Mouse (Mus musculus): ENCODE measurements around the gene Lamtor3.
"Not testable (repeated sequence)": the region's sequence is repeated elsewhere in the genome, so short reads cannot be mapped to it uniquely, and the experiment has no call there.

Lamtor3 gene

DNA sequence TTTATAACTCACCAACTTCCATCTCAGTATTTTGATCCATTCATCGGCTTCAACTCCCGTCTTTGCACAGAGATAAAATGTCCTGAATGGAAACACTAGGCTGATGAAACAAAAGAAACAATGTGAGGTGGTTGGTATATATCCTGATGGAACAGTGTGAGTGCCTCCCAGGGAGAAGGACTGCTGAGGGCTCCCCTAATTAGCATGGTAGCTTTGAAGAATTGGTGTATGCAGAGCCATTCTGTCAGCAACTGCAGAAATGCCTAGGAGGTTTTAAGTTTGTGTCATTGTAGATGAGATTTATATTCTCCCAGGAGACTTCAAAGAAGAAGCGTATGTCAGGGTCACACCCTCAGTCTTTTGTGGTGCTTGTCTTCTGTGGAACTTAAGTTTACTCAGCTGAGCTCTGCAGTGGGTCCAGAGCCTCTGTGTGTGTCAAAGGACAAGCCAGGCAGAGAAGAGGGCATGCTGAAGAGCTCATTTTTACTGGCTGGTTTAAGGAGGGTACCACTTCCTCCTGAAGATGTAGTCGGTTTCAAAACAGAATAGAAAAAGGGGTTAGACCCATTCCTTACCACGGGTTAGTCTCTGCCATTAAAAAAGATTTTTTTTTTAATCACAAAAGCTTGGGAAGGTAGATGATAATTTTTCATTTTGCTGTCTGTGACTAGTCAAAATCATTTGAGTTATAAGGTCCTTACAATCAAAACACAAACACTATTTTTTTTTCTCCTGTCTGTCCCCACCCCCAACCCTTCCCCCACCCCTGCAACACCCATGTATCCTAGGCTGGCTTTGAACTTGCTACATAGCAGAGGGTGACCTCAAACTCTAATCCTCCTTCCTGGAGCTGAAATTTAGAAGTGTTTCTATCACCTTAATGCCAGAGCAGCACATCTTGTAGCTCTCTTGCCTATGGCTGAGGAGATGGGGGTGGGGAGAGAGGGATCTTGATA lies 17.5 kb downstream of the Lamtor3 start:
- DNase-seq (ENCODE audit: extremely low spot score) = no peak

DNA sequence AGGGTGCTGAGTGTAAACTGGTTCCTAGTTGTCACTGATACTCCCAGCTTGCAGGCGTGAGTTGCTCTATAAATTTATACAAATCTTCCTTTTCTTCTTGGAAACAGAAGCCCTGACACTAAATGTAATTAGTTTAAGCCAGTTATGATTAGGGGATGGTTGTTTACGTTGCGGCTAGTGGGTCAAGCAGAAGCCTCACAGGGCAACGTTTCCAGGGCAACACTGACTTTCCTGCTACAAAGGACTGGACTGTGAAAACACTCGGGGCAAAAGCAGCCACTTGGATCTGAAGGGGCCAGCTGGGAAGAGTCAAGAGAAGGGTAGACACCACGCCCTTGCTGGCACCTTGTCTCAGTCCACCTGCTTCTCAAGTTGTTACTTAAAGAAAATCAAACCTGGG lies 18.2 kb downstream of the Lamtor3 start:
- no peak for DNase-seq (ENCODE audit: extremely low spot score)

DNA sequence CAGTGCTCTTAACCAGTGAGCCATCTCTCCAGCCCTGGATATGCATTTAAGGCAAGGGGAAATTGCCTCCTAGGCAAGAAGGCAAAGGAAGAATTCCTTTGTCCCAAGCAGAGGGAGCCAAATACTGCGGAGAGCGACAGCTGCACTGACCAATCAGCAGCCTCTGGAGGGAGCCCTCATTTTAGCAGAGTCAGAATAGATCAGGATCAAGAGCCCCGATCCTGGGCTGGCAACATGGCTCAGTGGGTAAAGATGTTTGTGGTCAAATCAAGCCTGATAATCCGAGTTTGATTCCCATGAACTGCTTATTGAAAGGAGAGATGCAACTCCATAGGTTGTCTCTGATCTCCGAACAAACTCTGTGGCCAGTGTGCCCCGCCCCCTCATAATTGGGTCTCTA lies 20.3 kb downstream of the Lamtor3 start:
- peak; percentile 54 for DNase-seq (ENCODE audit: extremely low spot score)

DNA sequence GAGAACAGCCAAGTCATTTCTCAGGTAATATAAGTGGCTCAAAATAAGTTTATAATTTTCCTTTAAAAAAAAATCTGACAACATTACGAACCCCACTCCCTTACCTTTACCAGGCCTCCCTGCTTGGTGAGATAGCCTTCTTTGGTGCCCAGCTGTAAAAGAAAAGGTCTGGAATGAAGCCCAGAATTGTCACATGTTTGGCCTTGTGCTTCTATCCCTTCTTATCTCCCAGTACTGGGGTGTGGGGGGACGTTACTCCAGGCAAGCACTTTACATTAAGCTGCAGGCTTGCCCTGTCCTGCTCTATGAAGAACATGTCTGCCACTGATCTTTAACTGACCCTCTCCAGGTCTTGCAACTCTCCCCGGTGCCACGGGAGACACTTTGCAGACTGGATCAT lies 22.5 kb downstream of the Lamtor3 start:
- DNase-seq (ENCODE audit: extremely low spot score) = no peak

DNA sequence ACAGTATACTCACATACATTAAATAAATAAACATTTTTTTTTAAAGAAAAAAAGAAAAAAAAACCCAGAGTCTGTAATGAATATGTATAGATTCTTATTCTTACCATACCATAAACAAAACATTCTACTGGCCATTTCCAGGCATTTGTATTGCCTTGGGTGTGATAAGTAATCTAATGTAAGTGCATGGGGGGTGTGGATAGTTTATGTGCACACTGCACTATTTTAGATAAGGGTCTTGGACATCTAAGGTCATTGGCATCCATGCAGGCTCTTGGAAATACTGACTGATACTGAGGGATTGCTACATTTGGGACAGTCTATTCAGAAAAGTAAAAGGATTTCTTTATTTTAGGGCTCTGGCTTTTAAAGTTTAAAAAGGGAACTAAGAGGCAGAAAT lies 23.2 kb downstream of the Lamtor3 start:
- DNase-seq (ENCODE audit: extremely low spot score) = no peak

DNA sequence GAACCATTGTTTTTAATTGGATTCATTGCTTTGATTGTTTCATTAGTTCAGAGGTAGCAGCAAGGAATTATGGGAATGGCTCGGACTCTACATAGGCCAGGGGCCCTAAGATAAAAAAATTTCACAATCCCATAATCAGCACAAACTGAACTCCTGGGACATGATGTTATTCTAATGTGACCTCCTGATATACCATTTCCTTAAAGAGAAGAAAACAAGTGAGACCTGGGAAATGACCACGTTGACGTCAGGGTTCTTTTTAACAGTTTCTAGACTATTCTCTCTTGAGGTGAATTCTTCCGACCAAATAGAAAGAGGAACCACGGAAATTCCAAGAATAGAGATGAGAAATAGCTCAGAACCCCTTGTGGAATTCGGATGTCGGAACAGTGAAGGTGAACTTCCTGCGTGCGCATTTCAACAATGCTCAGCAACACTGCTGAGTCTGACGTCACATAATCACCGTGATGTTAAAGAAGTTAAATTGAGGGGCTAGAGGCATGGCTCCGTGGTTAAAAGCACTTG lies 23.9 kb downstream of the Lamtor3 start:
- DNase-seq (ENCODE audit: extremely low spot score) = no peak

DNA sequence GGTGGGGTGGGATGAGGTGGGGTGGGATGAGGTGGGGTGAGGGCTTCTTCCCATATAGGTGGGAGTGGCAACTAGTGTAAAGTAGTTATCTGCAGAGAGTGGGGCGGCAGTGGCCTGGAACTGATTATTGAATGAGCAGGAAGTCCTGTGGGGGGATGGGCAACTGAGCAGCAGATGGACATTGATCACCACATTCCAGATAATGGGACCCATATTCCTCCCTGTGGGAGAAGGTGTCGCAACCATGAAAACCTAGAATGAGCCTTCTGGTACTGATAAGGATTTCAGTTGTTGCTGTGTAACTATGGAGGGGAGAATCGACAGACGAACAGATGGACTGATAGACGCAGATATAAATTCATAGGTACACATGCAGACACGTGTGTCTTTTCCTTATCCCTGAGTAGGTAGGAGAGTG lies 25.4 kb downstream of the Lamtor3 start:
- no peak for DNase-seq (ENCODE audit: extremely low spot score)

DNA sequence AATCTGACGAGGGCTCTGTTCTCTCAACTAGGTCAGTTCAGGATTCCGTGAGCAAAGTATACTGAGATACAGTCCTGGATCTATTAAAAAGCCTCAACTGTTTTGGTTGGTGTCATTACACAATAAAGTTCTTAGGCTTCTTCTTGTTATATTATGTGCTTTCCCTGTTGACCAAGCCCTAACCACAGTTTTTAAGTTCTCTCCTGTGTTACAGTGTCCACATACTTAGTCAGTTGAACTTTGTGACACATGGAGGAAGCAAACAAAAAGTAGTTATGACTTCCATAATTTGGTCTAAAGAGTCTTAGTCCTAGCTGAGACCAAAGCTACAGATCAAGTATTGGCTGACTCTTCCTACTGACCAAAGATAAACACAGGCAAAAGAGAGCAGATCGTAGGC lies 28.5 kb downstream of the Lamtor3 start:
- no peak for DNase-seq (ENCODE audit: extremely low spot score)

DNA sequence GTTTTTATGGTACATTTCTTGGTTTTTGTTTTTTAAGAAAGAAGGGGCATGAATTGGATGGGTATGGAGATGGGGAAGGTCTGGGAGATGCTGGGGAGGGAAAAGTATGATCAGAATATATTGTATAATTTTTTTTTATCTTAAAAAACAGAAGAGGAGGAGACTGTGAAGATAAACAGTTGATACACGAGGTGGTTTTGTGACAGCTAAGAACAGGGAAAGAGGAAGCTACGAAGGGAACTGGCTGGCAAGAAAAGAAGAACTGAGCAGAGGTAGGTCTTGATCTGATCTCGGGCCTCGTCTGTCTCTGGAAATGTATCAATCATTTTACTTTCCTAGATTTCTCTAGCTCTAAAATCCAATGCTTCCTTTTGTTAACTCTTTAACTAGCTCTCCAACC lies 29.2 kb downstream of the Lamtor3 start:
- DNase-seq (ENCODE audit: extremely low spot score) = no peak

DNA sequence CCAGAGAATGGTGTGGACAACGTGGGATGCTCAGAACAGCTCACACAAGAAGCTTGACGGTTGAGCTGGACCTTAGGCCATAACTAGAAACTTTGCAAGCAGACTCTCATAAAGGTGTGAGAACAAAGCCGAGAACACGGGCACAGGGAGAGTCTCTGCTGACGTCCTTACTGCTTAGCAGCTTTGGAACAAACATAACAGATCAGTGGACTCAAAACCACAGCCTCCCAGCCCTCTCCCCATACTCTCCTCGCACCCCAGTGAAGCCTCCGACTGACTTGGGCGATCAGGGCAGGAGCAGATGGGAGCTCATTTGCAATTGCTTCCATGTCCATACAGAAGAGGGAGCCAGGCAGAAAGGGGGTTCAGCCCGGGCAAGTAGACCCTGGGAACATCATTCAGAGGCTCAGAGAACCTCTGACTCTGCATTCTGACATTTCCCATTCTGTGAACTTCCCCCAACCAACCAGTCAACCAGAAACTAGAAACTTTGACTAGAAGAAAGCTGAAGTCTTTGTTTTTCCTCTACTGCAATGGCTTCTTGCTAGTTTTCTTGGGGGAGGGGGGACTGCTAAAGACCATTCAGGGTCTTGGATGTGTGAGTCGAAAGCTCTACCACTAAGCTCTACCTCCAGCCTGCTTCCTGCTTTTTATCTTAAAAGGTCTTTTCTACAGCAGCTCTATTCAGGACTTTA lies 32.0 kb downstream of the Lamtor3 start:
- no peak for DNase-seq (ENCODE audit: extremely low spot score)

DNA sequence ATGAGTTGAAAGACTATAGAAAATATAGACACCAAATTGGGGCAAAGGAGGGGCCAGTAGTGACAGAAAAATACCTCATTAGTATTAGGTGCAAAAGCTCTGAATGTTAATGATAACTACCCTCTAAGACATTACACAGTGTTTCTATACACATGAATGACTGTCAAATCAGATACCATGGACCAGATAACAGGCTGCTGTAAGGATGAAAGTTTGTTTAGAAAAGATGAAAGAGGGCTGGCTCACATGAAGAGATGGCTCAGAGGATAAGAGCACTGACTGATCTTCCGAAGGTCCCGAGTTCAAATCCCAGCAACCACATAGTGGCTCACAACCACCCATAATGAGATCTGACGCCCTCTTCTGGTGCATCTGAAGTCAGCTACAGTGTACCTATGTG lies 33.0 kb downstream of the Lamtor3 start:
- not testable (repeated sequence) for DNase-seq (ENCODE audit: extremely low spot score)

DNA sequence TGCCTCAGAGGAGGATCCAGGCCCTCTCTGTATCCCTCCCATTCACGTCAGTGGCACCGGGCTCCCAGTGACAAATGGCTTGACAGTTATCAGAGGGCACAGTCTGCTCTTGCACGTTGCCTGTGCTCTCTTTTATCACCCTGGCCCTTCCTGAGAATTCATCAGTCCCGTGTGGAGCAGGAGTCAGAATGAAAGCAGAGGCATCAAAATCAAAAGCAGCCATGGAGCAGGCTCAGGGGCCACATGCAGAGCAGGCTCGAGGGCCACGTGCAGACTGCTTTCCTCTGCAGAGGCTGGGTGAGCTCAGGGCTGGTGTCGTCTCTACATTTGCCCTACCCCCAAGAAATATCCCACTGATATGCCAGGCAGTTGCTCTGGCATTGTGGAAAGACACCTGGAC lies 33.5 kb downstream of the Lamtor3 start:
- no peak for DNase-seq (ENCODE audit: extremely low spot score)

DNA sequence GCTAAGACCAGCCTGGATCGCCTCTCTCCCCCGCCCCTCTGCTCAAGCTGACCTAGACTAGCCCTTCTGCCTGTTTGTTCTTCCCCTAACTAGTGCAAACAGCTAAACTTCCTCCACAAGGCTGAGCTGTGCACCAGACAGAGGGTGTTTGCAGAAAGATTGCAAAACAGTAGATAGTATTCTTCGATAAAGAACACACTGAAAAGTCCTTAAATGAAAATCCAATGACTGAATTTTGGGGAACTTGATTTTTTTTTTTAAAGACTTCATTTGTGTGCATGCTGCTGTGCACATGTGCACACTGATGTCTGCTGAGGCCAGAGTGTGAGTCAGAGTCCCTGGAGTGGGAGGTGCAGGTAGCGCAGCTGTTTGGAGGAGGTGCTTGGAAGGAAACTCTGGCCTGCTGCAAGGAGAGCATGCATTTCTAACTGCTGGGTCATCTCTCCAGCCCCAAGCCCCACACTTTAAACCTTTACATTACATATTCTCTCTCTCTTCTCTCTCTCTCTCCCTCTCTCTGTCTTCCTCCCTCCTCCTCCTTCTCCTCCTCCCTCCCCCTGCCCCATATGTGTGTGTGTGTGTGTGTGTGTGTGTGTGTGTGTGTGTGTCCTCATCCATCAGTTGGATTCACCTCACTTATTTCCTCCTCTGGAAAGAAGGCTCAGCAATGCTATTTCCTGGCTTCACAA lies 34.1 kb downstream of the Lamtor3 start:
- no peak for DNase-seq (ENCODE audit: extremely low spot score)

DNA sequence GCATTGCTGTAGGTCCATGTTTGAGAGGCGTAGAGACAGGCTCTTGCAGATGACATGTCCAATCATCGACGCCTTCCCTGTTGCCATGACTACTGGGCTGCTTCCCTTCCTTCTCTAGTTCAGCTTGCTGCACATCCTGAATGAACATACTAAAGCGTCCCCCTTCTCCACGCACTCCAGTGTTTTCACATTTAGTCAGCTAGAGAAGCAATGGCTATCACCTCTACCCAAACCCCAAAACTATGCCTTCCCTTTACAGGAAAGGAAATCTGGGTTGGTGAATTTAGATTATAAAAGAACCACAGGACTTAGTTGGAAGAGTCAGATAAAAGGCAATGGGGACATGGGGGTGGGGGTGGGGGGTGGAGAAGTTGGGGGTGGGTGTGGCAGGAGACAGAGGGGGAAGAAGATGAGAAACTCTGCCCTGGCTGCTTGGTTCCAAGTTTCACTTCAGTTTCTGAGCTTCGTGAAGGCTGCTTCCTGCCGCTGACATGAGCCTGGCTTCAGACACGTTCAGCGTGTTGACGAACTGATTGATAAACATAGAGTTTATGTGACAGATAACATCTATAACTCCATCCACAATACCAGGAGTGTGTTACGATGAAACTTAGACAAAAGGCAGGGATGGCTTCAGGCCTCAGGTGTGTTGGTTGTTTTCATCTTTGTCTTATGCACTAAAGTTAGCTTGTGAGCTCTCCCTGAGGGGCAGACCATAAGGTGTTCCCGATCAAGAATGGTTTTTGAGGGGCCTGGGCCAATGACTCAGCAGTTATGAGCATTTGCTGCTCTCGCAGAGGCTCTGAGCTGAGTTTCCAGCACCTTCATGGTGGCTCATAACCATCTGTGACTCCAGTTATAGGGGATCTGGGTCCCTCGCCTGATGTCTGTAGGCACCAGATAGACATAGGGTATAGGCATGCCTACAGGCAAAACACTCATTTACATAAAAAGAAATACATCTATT lies 34.9 kb downstream of the Lamtor3 start:
- peak; percentile 43 for DNase-seq (ENCODE audit: extremely low spot score)

DNA sequence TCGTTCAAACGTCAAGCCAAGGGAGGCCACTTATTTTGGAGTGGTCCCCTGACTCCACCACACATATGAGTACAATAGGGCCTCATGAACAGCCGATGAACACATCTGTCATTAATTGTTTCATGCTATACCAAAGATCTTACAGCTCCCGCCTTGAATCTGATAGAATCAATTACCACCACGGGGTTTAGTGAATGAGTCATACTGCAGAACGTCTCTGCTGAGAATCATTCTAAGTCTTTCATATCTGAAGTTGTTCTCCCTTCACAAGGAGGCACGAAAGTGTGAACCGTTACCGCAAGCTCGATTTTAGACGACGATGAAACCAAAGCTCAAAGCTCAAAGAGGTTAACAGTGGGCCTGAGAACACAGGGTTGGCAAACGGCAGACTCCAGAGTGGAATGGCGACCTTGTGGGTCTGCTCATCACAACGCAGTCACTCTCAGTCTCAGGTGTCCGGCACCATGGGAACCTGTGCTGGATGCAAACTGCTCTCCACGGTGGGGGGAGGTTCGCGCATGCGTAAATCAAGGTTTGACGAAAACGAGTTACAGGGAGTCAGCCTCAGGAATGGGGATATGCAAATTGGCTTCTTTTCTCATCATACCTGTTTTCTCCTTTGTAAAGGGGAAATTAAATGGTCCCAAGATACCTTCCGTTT lies 36.1 kb downstream of the Lamtor3 start:
- no peak for DNase-seq (ENCODE audit: extremely low spot score)

DNA sequence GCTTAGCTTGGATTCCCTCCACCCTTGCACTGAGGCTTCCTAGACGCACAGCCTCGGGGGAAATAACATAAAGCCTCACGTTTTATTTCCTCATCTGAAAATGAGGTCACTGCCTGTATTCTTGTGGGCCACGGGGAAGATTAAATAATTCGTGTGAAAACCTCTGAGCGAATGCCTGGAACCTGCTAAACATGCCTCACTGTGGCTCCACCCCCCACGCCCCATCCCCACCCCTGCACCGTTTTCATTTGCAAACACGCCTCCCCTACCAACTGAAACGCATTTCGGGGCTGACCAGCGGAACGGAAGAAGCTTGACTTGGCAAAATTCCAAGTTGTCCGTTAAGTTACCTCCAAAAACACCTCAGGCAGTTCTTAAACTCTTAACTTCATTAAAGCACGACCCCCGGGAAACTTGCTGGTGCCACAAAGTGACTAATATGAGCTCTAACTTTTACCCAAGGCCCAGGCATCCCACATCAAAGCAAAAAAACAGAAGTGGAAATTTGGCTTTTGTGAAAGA lies 37.3 kb downstream of the Lamtor3 start:
- no peak for DNase-seq (ENCODE audit: extremely low spot score)

DNA sequence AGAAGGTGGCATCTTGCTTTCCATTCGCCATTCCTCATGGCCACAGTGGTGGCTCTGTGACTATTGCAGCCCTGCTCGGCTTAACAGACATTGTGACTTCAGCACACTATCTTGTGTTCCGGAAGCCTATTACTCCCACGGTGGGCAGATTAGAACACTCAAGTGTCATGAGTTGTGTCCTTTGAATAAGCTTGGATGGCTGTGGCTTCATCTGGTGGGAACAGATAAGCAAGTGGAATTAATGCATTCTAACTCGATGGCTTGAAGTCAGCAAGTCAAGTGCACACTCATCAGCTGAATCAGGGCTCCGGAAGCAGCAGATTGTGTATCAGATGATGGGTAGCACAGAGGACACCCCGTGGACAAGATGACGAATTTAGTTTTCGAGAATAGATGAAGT lies 39.6 kb downstream of the Lamtor3 start:
- no peak for DNase-seq (ENCODE audit: extremely low spot score)

DNA sequence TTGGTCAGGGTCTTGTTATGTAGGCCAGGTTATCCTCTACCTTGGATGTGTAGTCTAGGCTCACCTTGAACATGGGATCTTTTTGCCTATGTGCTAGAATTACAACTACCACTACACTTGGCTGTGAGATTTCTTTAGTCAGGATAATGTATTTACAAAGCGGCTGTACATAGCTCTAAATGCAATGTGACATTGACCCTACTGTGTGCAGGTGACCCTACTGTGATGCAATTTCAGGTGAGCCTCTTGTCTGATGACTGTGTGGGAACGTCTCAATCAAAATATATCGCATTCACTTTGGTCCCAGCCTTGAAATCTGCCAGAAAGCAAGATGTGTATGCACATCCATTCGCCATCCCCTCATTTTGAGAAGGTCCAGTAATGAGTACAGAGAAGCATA lies 40.0 kb downstream of the Lamtor3 start:
- DNase-seq (ENCODE audit: extremely low spot score) = no peak

DNA sequence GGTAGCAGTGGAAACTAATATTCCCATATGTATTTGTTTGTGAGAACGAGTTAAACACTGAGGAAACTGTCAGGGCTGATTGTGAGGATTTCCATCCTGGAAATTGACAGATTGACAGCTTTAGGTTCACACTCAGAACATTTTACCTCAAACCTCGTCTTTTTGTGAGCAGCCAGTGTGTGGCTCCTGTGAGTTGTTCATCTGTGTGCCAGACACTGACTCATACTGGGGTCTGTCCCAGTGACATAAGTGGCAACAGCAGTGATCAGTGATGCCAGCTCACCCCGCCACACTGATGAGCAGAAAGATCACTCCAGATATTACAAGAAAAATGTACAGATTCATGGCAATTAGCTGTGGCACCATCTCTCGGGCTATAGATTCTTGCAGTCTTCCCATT lies 41.1 kb downstream of the Lamtor3 start:
- no peak for DNase-seq (ENCODE audit: extremely low spot score)

DNA sequence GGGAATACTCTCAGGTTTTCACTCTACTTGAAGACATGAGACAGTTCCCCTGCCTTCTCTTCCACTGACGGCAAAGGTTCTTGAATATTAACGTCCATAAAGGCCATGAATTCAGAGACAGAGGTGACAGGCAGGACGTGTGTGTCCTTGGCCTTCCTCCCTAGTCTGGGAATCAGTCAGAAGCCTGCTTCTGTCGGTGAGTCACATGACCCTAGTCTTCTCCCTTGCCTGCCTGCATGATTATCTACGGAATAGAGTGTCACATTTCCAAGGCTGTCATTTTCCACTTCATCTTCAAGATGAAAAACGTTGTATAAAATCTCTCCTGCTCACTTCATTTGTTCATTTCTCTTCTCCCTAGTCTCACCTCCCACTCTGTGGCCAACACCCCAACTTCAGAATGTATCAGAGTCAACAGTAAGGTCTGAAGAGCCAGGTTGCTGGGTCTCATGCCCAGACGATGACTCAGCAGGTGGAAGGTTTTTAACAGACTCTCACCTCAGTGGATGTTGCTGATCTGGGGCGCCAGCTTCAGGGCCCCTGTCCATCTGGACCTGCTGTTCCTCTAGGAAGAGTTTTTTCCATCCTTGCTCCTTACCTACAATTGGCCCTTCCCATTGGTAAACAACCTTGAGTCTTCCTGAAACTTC lies 43.6 kb downstream of the Lamtor3 start:
- DNase-seq (ENCODE audit: extremely low spot score) = no peak
